Mouse (Mus musculus) kidney, postnatal 36 days (tissue): ENCODE data around the gene Mrps18a.

Source experiments
- DNase-seq, 2 experiments: peaks; one replicate each; pipeline ENCODE4 v3.0.0; 2021 to 2022; ENCODE audit warnings: mixed read lengths in 2 of 2

The Mrps18a gene

GRCm38 (mm10) chr17:46152847-46153782 lies 42.3 kb downstream of the Mrps18a start, which contains the start of gene Mad2l1bp:
Gene Mad2l1bp (minus strand): TSS chr17:46153553.
- peak; percentile 94 to 95 for DNase-seq

- DNase-seq: no peak
Observed at GRCm38 (mm10) chr17:46154336-46154735, 43.5 kb downstream of the Mrps18a start.

DNA sequence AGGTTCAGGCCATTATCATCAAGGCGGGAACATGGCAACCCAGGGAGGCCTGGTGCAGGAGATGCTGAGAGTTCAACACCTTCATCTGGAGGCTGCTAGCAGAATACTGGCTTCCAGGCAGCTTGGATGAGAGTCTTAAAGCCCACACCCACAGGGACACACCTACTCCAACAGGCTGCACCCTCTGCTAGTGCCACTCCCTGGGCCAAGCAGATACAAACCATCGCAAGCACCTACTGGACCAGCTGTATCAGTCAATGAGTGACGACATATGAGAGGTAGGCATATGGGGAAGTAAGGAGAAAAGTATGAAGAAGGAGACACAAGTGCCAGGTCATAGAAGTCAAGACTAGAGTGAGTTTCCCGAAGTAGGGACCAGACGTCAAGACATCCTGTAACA lies 45.9 kb downstream of the Mrps18a start:
- no peak for DNase-seq

DNA sequence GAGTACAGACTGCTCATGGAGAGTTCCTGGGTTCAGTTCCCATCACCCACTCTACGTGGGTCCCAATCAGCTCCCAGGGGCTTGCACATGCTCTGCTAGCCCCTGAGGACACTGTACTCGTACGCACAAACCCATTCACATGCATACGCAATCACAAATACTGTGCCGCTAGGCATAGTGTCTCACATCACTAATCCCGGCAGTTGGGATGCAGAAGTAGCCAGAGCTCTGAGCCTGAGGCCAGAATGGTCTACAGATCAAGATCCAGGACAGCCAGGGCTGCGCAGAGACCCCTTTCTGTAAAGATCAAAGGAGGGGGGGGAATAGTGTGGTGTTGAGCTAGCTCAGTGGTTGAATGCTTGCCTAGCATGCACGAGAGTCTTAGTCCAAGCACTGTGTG lies 46.3 kb downstream of the Mrps18a start:
- no peak for DNase-seq

- no peak for DNase-seq
Observed at GRCm38 (mm10) chr17:46159236-46159635, 48.5 kb downstream of the Mrps18a start.

DNA sequence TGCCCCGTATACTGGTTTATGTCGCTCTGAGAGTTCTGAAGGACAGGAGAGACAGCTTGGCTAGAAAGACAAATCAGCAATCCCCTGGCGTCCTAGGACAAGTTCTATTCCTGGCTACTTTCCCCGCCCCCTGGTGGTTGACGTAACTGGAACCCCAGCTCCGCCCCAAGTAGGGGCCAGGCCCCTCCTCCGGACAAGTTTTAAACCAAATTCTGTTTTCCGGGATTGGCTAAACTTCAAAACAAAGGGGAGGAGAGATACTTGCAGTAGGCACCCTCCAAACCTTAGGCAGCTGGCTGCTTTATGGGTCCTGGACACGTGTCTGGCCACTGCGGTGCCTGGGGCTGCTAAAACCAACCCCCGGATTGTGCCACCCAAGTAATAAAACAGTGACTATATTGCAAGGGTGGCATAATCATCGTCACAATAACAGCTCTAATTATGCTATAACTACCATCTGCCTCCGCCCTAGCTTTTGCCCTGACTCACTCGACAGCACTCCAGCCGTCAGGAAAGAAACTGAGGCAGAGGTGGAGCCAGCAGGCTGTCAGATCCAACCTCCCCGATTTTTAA lies 49.4 kb downstream of the Mrps18a start:
- DNase-seq: peak; percentile 97

GRCm38 (mm10) chr17:46160686-46161085 lies 49.9 kb downstream of the Mrps18a start, which contains the start of gene Gtpbp2:
Gene Gtpbp2 (plus strand): TSS chr17:46161032.
- peak; percentile 96 to 99 for DNase-seq

- no peak for DNase-seq
Observed at GRCm38 (mm10) chr17:46161179-46161578, 50.4 kb downstream of the Mrps18a start.

DNA sequence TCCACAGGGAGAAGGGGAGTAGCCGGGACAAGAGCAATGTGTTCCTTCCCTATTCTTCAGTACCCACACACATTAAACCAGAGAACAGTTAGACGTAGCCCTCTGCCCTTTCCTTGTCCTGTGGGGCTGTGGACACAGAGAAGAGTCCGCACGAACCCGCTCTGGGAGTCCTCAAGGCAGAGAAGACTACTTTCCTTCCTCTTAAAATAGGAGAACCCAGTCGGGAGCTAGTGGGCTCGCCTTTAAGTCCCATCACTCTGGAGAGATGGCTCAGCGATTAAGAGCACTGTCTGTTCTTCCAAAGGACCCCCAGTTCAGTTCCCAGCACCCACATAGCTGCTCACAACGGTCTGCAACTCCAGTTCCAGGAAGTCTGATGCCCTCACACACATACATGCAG lies 50.9 kb downstream of the Mrps18a start:
- DNase-seq: no peak

- DNase-seq: peak in 1 of 2 experiments; percentile 18
Observed at GRCm38 (mm10) chr17:46162551-46162950, 51.8 kb downstream of the Mrps18a start.

DNA sequence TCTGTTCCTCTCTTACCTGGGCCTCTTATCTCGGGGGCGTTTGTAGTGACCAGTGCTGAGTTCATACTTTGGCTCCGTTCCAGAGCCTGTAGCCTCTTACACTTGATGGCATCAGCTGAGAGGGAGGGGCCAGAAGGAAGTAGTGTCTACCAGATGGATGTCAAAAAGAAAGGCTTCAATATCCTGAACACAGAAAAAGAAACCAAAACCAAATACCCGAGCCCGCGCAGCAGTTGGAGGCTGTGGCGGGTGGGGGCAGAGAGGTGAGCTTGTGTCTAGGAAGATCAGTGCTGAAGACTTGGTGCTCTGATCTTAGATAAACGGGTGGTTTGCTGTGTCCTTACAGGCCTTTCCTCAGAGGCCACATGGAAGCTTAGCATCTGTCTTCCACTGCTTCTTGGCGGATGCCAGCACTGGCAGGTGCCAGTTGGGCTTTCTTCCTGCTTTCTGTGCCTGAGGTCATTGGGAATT lies 52.2 kb downstream of the Mrps18a start:
- DNase-seq: peak; percentile 63 to 70

DNA sequence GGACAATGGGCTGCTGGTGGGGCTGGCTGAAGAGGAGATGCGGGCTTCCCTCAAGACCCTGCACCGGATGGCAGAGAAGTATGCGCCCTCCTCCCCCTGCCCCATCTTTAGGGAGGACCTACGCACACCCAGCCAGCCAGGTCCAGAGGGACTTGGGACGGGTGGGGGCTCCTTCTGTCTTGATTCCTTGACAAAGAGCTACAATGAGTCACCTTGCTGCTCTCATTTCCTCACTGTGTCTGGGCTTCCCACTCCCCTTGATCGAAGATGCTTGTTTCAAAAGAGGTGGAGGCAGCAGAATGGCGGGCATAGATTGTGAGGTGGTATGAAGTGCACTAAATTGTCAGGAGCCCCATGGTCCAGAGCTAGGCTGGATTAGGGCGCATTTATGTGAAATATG lies 53.5 kb downstream of the Mrps18a start:
- no peak for DNase-seq

GRCm38 (mm10) chr17:46164791-46165190 lies 54.0 kb downstream of the Mrps18a start:
- no peak for DNase-seq

GRCm38 (mm10) chr17:46165460-46165859 lies 54.7 kb downstream of the Mrps18a start:
- no peak for DNase-seq

DNA sequence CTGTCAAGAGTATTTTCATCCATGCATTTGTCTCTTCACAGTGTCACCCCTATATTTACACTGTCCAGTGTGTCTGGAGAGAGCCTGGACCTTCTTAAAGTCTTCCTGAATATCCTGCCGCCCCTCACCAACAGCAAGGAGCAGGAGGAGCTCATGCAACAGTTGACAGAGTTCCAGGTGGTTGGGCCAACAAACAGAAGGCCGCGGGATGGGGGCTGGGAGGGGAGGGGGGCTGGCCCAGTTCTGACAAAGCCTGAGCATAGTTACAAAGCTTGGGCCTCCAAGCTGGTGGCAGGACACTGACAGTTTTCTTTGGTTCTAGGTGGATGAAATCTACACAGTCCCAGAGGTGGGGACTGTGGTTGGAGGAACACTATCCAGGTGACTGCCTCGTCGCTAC lies 55.5 kb downstream of the Mrps18a start:
- no peak for DNase-seq

DNA sequence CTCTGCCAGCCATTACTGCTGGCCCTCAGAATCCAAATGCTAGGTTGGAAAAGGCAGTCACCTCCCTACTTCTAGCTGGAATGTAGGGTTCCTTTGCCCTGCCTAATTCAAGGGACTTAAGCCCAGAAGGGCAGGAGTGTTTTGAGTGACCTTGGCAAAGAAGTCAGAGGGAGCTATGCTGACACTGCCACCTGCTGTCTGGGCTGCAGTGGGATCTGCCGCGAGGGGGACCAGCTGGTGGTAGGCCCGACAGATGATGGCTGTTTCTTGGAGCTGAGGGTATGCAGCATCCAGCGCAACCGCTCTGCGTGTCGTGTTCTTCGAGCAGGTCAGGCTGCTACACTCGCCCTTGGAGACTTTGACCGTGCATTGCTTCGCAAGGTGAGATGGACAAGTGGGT lies 56.2 kb downstream of the Mrps18a start:
- DNase-seq: peak; percentile 27 to 54

GRCm38 (mm10) chr17:46168318-46168717 lies 57.5 kb downstream of the Mrps18a start:
- DNase-seq: no peak

DNA sequence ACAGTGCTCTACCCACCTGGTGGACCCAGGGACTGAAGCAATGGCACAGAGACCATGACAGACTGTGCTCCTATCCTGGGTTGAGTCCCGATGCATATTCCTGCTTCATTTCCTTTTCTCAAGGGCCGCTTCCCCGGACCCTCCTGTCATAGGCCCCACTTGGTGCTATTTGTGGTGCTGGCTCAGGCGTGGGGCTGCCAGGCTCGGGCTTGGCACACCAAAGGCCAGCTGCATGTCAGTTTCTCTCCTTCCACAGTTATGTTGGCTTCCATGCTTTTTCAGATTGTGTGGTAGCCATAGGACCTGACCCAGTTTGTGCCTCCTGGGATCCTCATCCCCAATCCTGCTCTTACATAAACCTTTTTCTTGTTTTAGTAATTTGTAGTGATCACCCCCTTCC lies 58.0 kb downstream of the Mrps18a start:
- DNase-seq: no peak

- DNase-seq: peak; percentile 50 to 55
Observed at GRCm38 (mm10) chr17:46170538-46170937, 59.8 kb downstream of the Mrps18a start.
